Mouse (Mus musculus) hindbrain, embryonic 11.5 days (tissue): ENCODE results near the gene Dner. TPM values are rescaled to one million over a fixed set of nuclear protein-coding genes. Genes with fewer than 3 reads are reported as not detected.

Experiments used
- ATAC-seq: fragments of 200-750 bp; cut with Nextera tagmentation; 2 replicates; pipeline ENCODE4 v1.8.0; 2017; ENCODE audit warnings: mild to moderate bottlenecking, moderate TSS enrichment, moderate library complexity; ENCODE audit not compliant: low FRiP score
- DNase-seq: peaks from one replicate; pipeline ENCODE4 v3.0.0-alpha.2; 2015; ENCODE audit warnings: low spot score
- H3K27ac ChIP-seq: fragments of 300-500 bp; sonication (generic); 2 replicates; pipeline ENCODE4 v1.5.1; 2014; ENCODE audit warnings: mild to moderate bottlenecking, low read depth, low read length
- H3K27me3 ChIP-seq: fragments of 300-500 bp; sonication (generic); 2 replicates; pipeline ENCODE4 v1.6.1; 2014; ENCODE audit warnings: mild to moderate bottlenecking, low read length, moderate library complexity, mixed read lengths; ENCODE audit not compliant: control insufficient read depth, insufficient read depth
- H3K36me3 ChIP-seq: fragments of 300-500 bp; sonication (generic); 2 replicates; pipeline ENCODE4 v1.6.1; 2014; ENCODE audit warnings: mild to moderate bottlenecking, low read length, moderate library complexity, mixed read lengths; ENCODE audit not compliant: control insufficient read depth, insufficient read depth
- H3K4me1 ChIP-seq: fragments of 300-500 bp; sonication (generic); replicated peaks from 2 replicates; pipeline ENCODE4 v1.6.1; 2014; ENCODE audit warnings: low read length, mixed read lengths; ENCODE audit not compliant: control insufficient read depth, insufficient read depth
- H3K4me2 ChIP-seq: fragments of 300-500 bp; sonication (generic); replicated peaks from 2 replicates; pipeline ENCODE4 v1.6.1; 2014; ENCODE audit warnings: mild to moderate bottlenecking, low read depth, low read length
- H3K4me3 ChIP-seq: fragments of 300-500 bp; sonication (generic); 2 replicates; pipeline ENCODE4 v1.5.1; 2014; ENCODE audit warnings: low read depth, low read length
- H3K9ac ChIP-seq: fragments of 300-500 bp; sonication (generic); 2 replicates; pipeline ENCODE4 v1.6.1; 2014; ENCODE audit warnings: low read depth, low read length
- H3K9me3 ChIP-seq: fragments of 300-500 bp; sonication (generic); 2 replicates; pipeline ENCODE4 v1.6.1; 2016; ENCODE audit warnings: low read length; ENCODE audit not compliant: control insufficient read depth
- WGBS: fragments of 180-500 bp; shearing (Covaris S2); extraction: QIAGEN DNeasy Blood & Tissue Kit; methylation state at CpG from one replicate; pipeline ENCODE4 v1.1.7; 2014; 5-methylcytosine and 5-hydroxymethylcytosine counted together
- polyA plus RNA-seq: library from polyadenylated mRNA; unstranded; fragments of >200 nt; fragmentation: Nextera tagmentation; extraction: Ambion mirVana; gene quantifications from 2 replicates; pipeline ENCODE4 v1.2.1, GENCODE M21; 2014

Gene Dner
- polyA plus RNA-seq, 1 experiment from 2014 or later, result 44.7 TPM

DNA sequence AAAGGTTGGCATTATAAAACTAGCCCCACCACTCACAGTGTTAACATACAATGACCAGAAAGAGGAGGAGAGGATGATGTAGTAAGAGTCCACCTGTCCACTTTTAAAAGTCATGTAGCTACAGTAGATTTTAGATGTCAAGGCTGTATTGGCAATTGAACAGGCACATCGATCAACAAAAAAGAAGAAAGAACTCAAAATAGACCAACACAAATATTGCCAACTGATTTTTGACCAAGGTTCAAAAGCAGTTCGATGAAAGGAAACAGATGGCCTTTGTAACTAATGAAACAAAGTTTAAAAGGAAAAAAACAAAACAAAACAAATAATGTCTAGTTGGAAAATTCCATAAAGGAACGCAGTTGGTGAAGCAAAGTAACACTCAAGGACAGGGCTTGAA is 296.4 kb downstream of the Dner start:
- H3K4me1 ChIP-seq, result no peaks in the 10 kb centered on the region
- H3K9ac ChIP-seq, result no peak overlapping the region
- WGBS, result 83% methylated on average over 3 of the region's 3 CpGs
- no peaks in the 10 kb centered on the region for H3K36me3 ChIP-seq
- H3K27ac ChIP-seq, result no peak overlapping the region
- no peak overlapping the region for H3K4me3 ChIP-seq
- no peaks in the 10 kb centered on the region for H3K27me3 ChIP-seq
- H3K9me3 ChIP-seq, result no peaks in the 10 kb centered on the region
- ATAC-seq (no peak), DNase-seq (no peak)
- no peak overlapping the region for H3K4me2 ChIP-seq

GRCm38 (mm10) chr1:84399118-84399517 is 296.9 kb downstream of the Dner start:
- Histone ChIP-seq H3K36me3 (no peaks in the 10 kb centered on the region), H3K4me1 (no peaks in the 10 kb centered on the region), H3K9ac (no peak overlapping the region), H3K9me3 (no peaks in the 10 kb centered on the region), H3K27ac (no peak overlapping the region), H3K4me3 (no peak overlapping the region), H3K4me2 (no peak overlapping the region), H3K27me3 (no peaks in the 10 kb centered on the region)
- 87% methylated on average over 4 of the region's 4 CpGs for WGBS
- ATAC-seq (no peak), DNase-seq (no peak)

- no peak for DNase-seq
- H3K36me3 ChIP-seq, result no peaks in the 10 kb centered on the region
- H3K4me2 ChIP-seq, result no peak overlapping the region
- no peaks in the 10 kb centered on the region for H3K9me3 ChIP-seq
- H3K4me3 ChIP-seq, result no peak overlapping the region
- H3K27ac ChIP-seq, result no peak overlapping the region
- H3K27me3 ChIP-seq, result no peaks in the 10 kb centered on the region
- ATAC-seq, result no peak
- no peak overlapping the region for H3K9ac ChIP-seq
- WGBS, result 76% methylated on average over 3 of the region's 3 CpGs
- H3K4me1 ChIP-seq, result no peaks in the 10 kb centered on the region
Observed at GRCm38 (mm10) chr1:84396787-84397186, 299.2 kb downstream of the Dner start.

DNA sequence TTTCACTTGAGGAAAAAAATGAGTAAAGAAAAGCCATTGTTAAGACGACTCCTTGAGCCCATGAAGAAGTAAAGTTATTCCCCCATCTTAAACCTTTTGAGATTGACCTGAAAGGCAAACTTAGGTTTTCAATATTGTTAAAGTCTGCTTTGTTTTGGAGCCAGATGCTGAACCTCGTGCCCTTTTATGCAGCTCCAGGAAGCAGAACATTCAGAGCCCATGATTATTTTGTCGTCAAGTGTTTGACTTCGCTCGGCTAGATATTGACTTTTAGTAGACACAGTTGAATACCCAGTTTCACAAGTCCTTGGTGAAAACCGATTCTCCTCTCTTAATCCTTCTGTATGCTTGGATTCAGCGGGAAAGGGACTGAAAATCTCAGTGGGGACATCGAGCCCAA is 300.1 kb downstream of the Dner start:
- H3K4me1 ChIP-seq, result no peaks in the 10 kb centered on the region
- no peaks in the 10 kb centered on the region for H3K27me3 ChIP-seq
- no peak overlapping the region for H3K9ac ChIP-seq
- 84% methylated on average over 8 of the region's 8 CpGs for WGBS
- no peak overlapping the region for H3K4me3 ChIP-seq
- no peaks in the 10 kb centered on the region for H3K9me3 ChIP-seq
- no peak overlapping the region for H3K4me2 ChIP-seq
- DNase-seq (no peak), ATAC-seq (no peak)
- no peaks in the 10 kb centered on the region for H3K36me3 ChIP-seq
- no peak overlapping the region for H3K27ac ChIP-seq

- Histone ChIP-seq H3K36me3 (no peaks in the 10 kb centered on the region), H3K27ac (no peak overlapping the region), H3K4me3 (no peak overlapping the region), H3K4me2 (no peak overlapping the region), H3K4me1 (no peaks in the 10 kb centered on the region), H3K9me3 (no peaks in the 10 kb centered on the region), H3K9ac (no peak overlapping the region), H3K27me3 (no peaks in the 10 kb centered on the region)
- 89% methylated on average over 4 of the region's 4 CpGs for WGBS
- no peak for ATAC-seq
- DNase-seq, result no peak
Observed at GRCm38 (mm10) chr1:84390961-84391360, 305.1 kb downstream of the Dner start.

DNA sequence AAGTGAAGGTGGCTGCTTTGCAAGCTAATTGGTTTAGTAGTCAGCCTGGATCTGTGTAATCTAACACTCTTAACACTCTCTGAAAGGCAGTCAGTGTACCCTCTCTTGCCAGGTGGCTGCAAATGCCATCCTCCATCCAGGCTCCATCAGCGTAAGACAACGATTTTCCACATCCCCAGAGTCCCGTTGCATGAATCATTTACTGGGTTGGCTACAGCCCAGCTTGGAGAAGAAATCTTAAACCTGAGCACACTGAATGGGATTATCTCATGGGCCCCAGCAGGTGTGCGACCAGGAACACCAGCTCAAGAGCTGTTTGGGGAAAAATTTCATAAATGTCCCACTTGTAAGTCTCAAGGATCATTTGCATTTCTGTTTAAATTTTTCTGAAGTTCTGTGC is 308.4 kb downstream of the Dner start:
- no peak for ATAC-seq
- H3K4me2 ChIP-seq, result no peak overlapping the region
- H3K36me3 ChIP-seq, result no peaks in the 10 kb centered on the region
- no peak overlapping the region for H3K4me3 ChIP-seq
- no peaks in the 10 kb centered on the region for H3K9me3 ChIP-seq
- DNase-seq, result no peak
- 77% methylated on average over 4 of the region's 4 CpGs for WGBS
- H3K4me1 ChIP-seq, result no peaks in the 10 kb centered on the region
- no peak overlapping the region for H3K27ac ChIP-seq
- no peak overlapping the region for H3K9ac ChIP-seq
- H3K27me3 ChIP-seq, result no peaks in the 10 kb centered on the region

DNA sequence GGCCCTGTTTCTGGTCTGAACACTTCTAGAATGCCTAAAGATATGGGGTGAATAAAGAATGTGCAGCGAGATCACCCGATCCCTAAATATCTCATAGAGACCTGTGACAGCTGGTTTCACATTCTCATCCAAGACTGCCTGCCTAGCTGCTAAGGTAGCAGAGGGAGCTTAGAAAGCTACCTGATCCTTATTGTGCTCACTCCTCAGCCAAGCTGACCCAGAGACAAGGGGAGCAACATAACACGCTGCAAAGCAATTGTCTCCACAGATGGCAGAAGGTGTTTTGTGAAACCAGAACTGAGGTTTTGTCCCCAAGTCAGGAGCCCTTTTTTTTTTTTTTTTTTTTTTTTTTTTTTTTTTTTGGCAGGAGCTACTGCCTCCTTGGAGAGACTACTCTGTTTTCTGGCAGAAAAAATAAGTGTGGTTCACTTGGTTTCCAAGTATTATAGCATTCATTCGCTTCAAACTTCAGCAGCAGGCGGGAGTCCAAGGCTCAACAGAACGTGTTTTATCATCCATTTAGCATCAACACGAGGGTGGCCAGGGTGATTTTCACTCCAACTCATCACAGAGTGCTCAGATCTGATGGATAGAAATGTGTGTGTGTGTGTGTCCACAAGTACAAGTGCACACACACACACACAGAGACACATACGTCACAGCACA is 309.4 kb downstream of the Dner start:
- no peak for DNase-seq
- Histone ChIP-seq H3K36me3 (no peaks in the 10 kb centered on the region), H3K27ac (no peak overlapping the region), H3K27me3 (no peaks in the 10 kb centered on the region), H3K4me2 (no peak overlapping the region), H3K9ac (no peak overlapping the region), H3K9me3 (no peaks in the 10 kb centered on the region), H3K4me3 (no peak overlapping the region), H3K4me1 (no peaks in the 10 kb centered on the region)
- no peak for ATAC-seq
- 88% methylated on average over 8 of the region's 8 CpGs for WGBS

- DNase-seq (no peak), ATAC-seq (no peak)
- Histone ChIP-seq H3K36me3 (no peaks in the 10 kb centered on the region), H3K9ac (no peak overlapping the region), H3K9me3 (no peaks in the 10 kb centered on the region), H3K4me1 (no peaks in the 10 kb centered on the region), H3K27me3 (no peaks in the 10 kb centered on the region), H3K4me2 (no peak overlapping the region), H3K4me3 (no peak overlapping the region), H3K27ac (no peak overlapping the region)
- 85% methylated on average over 1 of the region's 1 CpGs for WGBS
Observed at GRCm38 (mm10) chr1:84382709-84383108, 313.3 kb downstream of the Dner start.

DNA sequence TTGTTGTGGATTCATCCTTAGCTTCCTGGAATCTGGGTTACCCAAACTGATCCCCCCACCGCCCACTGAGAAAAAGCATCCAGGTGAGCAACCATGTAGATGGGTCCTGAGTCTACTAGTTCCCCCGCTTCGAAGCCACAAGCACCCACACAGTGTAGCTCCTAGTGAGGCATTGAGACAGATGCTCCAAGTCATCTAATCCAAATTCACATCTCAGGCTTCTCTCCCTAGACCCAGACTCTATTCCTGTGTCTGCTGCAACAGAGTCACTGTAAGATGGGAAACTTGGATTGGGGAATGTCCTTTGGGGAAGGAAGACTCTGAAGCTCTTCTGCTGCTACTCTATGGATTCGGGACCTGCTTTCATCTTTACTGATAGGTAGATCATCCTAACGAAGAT is 314.0 kb downstream of the Dner start:
- ATAC-seq, result no peak
- Histone ChIP-seq H3K27ac (no peak overlapping the region), H3K4me2 (no peak overlapping the region), H3K36me3 (no peaks in the 10 kb centered on the region), H3K27me3 (no peaks in the 10 kb centered on the region), H3K4me1 (no peaks in the 10 kb centered on the region), H3K9me3 (no peaks in the 10 kb centered on the region), H3K9ac (no peak overlapping the region), H3K4me3 (no peak overlapping the region)
- 92% methylated on average over 5 of the region's 5 CpGs for WGBS
- DNase-seq, result no peak
